Mouse (Mus musculus) intestine, embryonic 14.5 days (tissue): ENCODE data around the gene Dhfr. TPM values are rescaled to one million over a fixed set of nuclear protein-coding genes. Genes with fewer than 3 reads are reported as not detected.

Source experiments
- ATAC-seq: fragments of 200-750 bp; cut with Nextera tagmentation; replicated peaks from 2 replicates; pipeline ENCODE4 v1.8.0; 2017; ENCODE audit warnings: low read depth, moderate number of reproducible peaks, moderate TSS enrichment, moderate library complexity; ENCODE audit not compliant: low FRiP score, low TSS enrichment
- DNase-seq: peaks from one replicate; pipeline ENCODE4 v3.0.0-alpha.2; 2018; ENCODE audit warnings: low spot score
- H3K27ac ChIP-seq: fragments of 300-500 bp; sonication (generic); 2 replicates; pipeline ENCODE4 v1.5.1; 2014; ENCODE audit warnings: low read depth, mild to moderate bottlenecking, control low read depth
- H3K27me3 ChIP-seq: fragments of 300-500 bp; sonication (generic); replicated peaks from 2 replicates; pipeline ENCODE4 v1.6.1; 2014; ENCODE audit warnings: low read length, control low read depth; ENCODE audit not compliant: control insufficient read depth, insufficient read depth
- H3K36me3 ChIP-seq: fragments of 300-500 bp; sonication (generic); 2 replicates; pipeline ENCODE4 v1.6.1; 2014; ENCODE audit warnings: low read length, control low read depth; ENCODE audit not compliant: control insufficient read depth, insufficient read depth
- H3K4me1 ChIP-seq: fragments of 300-500 bp; sonication (generic); replicated peaks from 2 replicates; pipeline ENCODE4 v1.6.1; 2014; ENCODE audit warnings: low read length, control low read depth, mixed read lengths; ENCODE audit not compliant: control insufficient read depth, insufficient read depth
- H3K4me2 ChIP-seq: fragments of 300-500 bp; sonication (generic); 2 replicates; pipeline ENCODE4 v1.6.1; 2014; ENCODE audit warnings: low read length
- H3K4me3 ChIP-seq: fragments of 300-500 bp; sonication (generic); 2 replicates; pipeline ENCODE4 v1.5.1; 2014; ENCODE audit warnings: low read depth, low read length, control low read depth, mixed read lengths
- H3K9ac ChIP-seq: fragments of 300-500 bp; sonication (generic); 2 replicates; pipeline ENCODE4 v1.6.1; 2014; ENCODE audit warnings: mild to moderate bottlenecking, low read length
- H3K9me3 ChIP-seq: fragments of 300-500 bp; sonication (generic); 2 replicates; pipeline ENCODE4 v1.6.1; 2016; ENCODE audit warnings: low read length, control low read depth; ENCODE audit not compliant: control insufficient read depth
- WGBS: fragments of 180-500 bp; shearing (Covaris S2); extraction: QIAGEN DNeasy Blood & Tissue Kit; methylation state at CpG from one replicate; pipeline ENCODE4 v1.1.7; 2014; 5-methylcytosine and 5-hydroxymethylcytosine counted together
- polyA plus RNA-seq: library from polyadenylated mRNA; unstranded; fragments of >200 nt; fragmentation: Nextera tagmentation; extraction: Ambion mirVana; gene quantifications from 2 replicates; pipeline ENCODE4 v1.2.1, GENCODE M21; 2014

Gene Dhfr
- polyA plus RNA-seq, 1 experiment from 2014 or later = 18.6 TPM

- H3K9me3 ChIP-seq = no peaks in the 10 kb centered on the region
- no peaks in the 10 kb centered on the region for H3K27me3 ChIP-seq
- WGBS = 87% methylated on average over 1 of the region's 1 CpGs
- no peak overlapping the region for H3K4me2 ChIP-seq
- H3K27ac ChIP-seq = no peak overlapping the region
- no peak overlapping the region for H3K4me3 ChIP-seq
- ATAC-seq = no peak
- H3K4me1 ChIP-seq = no peaks in the 10 kb centered on the region
- no peak for DNase-seq
- peaks cover 15% of the 10 kb centered on the region for H3K36me3 ChIP-seq
- H3K9ac ChIP-seq = no peak overlapping the region
These were observed 17.7 kb upstream of the Dhfr start for GRCm38 (mm10) chr13:92336857-92337256.

- H3K27ac ChIP-seq = no peak overlapping the region
- H3K9ac ChIP-seq = no peak overlapping the region
- H3K4me2 ChIP-seq = no peak overlapping the region
- H3K9me3 ChIP-seq = no peaks in the 10 kb centered on the region
- ATAC-seq (no peak), DNase-seq (no peak)
- peaks cover 24% of the 10 kb centered on the region for H3K36me3 ChIP-seq
- H3K27me3 ChIP-seq = no peaks in the 10 kb centered on the region
- H3K4me3 ChIP-seq = no peak overlapping the region
- WGBS = 82% methylated on average over 6 of the region's 6 CpGs
- H3K4me1 ChIP-seq = no peaks in the 10 kb centered on the region
These were observed 16.6 kb upstream of the Dhfr start for GRCm38 (mm10) chr13:92337773-92338462.

- H3K9ac ChIP-seq = no peak overlapping the region
- peaks cover 41% of the 10 kb centered on the region for H3K36me3 ChIP-seq
- no peak overlapping the region for H3K27ac ChIP-seq
- no peaks in the 10 kb centered on the region for H3K27me3 ChIP-seq
- no peak for DNase-seq
- ATAC-seq = no peak
- no peaks in the 10 kb centered on the region for H3K9me3 ChIP-seq
- H3K4me3 ChIP-seq = no peak overlapping the region
- 86% methylated on average over 3 of the region's 3 CpGs for WGBS
- no peaks in the 10 kb centered on the region for H3K4me1 ChIP-seq
- no peak overlapping the region for H3K4me2 ChIP-seq
These were observed 14.7 kb upstream of the Dhfr start for GRCm38 (mm10) chr13:92339787-92340186.

GRCm38 (mm10) chr13:92344033-92344432 lies 10.5 kb upstream of the Dhfr start:
- peaks cover 73% of the 10 kb centered on the region for H3K36me3 ChIP-seq
- no peak overlapping the region for H3K9ac ChIP-seq
- no peak overlapping the region for H3K4me2 ChIP-seq
- 88% methylated on average over 8 of the region's 8 CpGs for WGBS
- H3K27me3 ChIP-seq = no peaks in the 10 kb centered on the region
- H3K4me1 ChIP-seq = no peaks in the 10 kb centered on the region
- no peaks in the 10 kb centered on the region for H3K9me3 ChIP-seq
- ATAC-seq = no peak
- H3K4me3 ChIP-seq = no peak overlapping the region
- no peak overlapping the region for H3K27ac ChIP-seq
- DNase-seq = no peak

GRCm38 (mm10) chr13:92346338-92346737 lies 8.2 kb upstream of the Dhfr start:
- no peak overlapping the region for H3K9ac ChIP-seq
- H3K4me1 ChIP-seq = no peaks in the 10 kb centered on the region
- H3K27me3 ChIP-seq = no peaks in the 10 kb centered on the region
- H3K4me3 ChIP-seq = no peak overlapping the region
- no peak overlapping the region for H3K27ac ChIP-seq
- no peaks in the 10 kb centered on the region for H3K9me3 ChIP-seq
- WGBS = 83% methylated on average over 5 of the region's 5 CpGs
- H3K4me2 ChIP-seq = no peak overlapping the region
- no peak for ATAC-seq
- DNase-seq = no peak
- H3K36me3 ChIP-seq = peaks cover 79% of the 10 kb centered on the region

- Histone ChIP-seq H3K36me3 (peaks cover 39% of the 10 kb centered on the region), H3K4me2 (no peak overlapping the region), H3K9me3 (no peaks in the 10 kb centered on the region), H3K4me1 (peaks cover 10% of the 10 kb centered on the region), H3K4me3 (no peak overlapping the region), H3K27ac (no peak overlapping the region), H3K27me3 (no peaks in the 10 kb centered on the region), H3K9ac (no peak overlapping the region)
- no peak for ATAC-seq
- 86% methylated on average over 6 of the region's 6 CpGs for WGBS
- DNase-seq = no peak
These were observed 3.4 kb upstream of the Dhfr start for GRCm38 (mm10) chr13:92351100-92351499.

- peak overlapping the region; percentile 33 for H3K27ac ChIP-seq
- peak overlapping the region; percentile 96 for H3K4me2 ChIP-seq
- peak overlapping the region; percentile 77 for H3K4me3 ChIP-seq
- H3K9me3 ChIP-seq = no peaks in the 10 kb centered on the region
- no peaks in the 10 kb centered on the region for H3K27me3 ChIP-seq
- 20% methylated on average over 4 of the region's 4 CpGs for WGBS
- peak overlapping the region; percentile 49 for H3K9ac ChIP-seq
- peaks cover 25% of the 10 kb centered on the region for H3K36me3 ChIP-seq
- DNase-seq = peak; percentile 65
- peaks cover 16% of the 10 kb centered on the region for H3K4me1 ChIP-seq
- no peak for ATAC-seq
These were observed 570 bp upstream of the Dhfr start for GRCm38 (mm10) chr13:92353956-92354355.

GRCm38 (mm10) chr13:92355272-92355643 lies 732 bp downstream of the Dhfr start:
- H3K4me2 ChIP-seq = peak overlapping the region; percentile 96
- H3K27me3 ChIP-seq = no peaks in the 10 kb centered on the region
- peaks cover 34% of the 10 kb centered on the region for H3K36me3 ChIP-seq
- H3K4me3 ChIP-seq = peak overlapping the region; percentile 77
- H3K4me1 ChIP-seq = peaks cover 16% of the 10 kb centered on the region
- H3K27ac ChIP-seq = 0 out of 2 replicates have a peak overlapping the region, but pooled peaks have one; percentile 38
- ATAC-seq (peak; percentile 61), DNase-seq (no peak)
- WGBS = under 1% methylated on average over 24 of the region's 24 CpGs
- H3K9me3 ChIP-seq = no peaks in the 10 kb centered on the region
- H3K9ac ChIP-seq = peak overlapping the region; percentile 71

- H3K4me2 ChIP-seq = peak overlapping the region; percentile 96
- peaks cover 27% of the 10 kb centered on the region for H3K36me3 ChIP-seq
- ATAC-seq = no peak
- no peak for DNase-seq
- H3K27ac ChIP-seq = no peak overlapping the region
- no peaks in the 10 kb centered on the region for H3K27me3 ChIP-seq
- WGBS = 82% methylated on average over 7 of the region's 7 CpGs
- H3K9me3 ChIP-seq = no peaks in the 10 kb centered on the region
- H3K9ac ChIP-seq = peak overlapping the region; percentile 5; the same call in 1 of the 2 replicates
- no peak overlapping the region for H3K4me3 ChIP-seq
- peaks cover 16% of the 10 kb centered on the region for H3K4me1 ChIP-seq
These were observed 1.9 kb downstream of the Dhfr start for GRCm38 (mm10) chr13:92356376-92356775.
